Mouse (Mus musculus) hindbrain, postnatal 0 days (tissue): ENCODE measurements around the gene Amhr2. TPM values are rescaled to one million over a fixed set of nuclear protein-coding genes. Genes with fewer than 3 reads are reported as not detected.

Experiments
- ATAC-seq: fragments of 200-750 bp; cut with Nextera tagmentation; 2 replicates; pipeline ENCODE4 v1.8.0; 2017; ENCODE audit warnings: mild to moderate bottlenecking, moderate TSS enrichment, moderate library complexity
- DNase-seq: peaks from one replicate; pipeline ENCODE4 v3.0.0-alpha.2; 2015; ENCODE audit warnings: low spot score
- H3K27ac ChIP-seq: fragments of 300-500 bp; sonication (generic); 2 replicates; pipeline ENCODE4 v1.5.1; 2014; ENCODE audit warnings: mild to moderate bottlenecking
- H3K27me3 ChIP-seq: fragments of 300-500 bp; sonication (generic); 2 replicates; pipeline ENCODE4 v1.6.1; 2014; ENCODE audit warnings: low read length, mixed read lengths; ENCODE audit not compliant: insufficient read depth
- H3K36me3 ChIP-seq: fragments of 300-500 bp; sonication (generic); 2 replicates; pipeline ENCODE4 v1.6.1; 2014; ENCODE audit warnings: low read length, mixed read lengths; ENCODE audit not compliant: insufficient read depth
- H3K4me1 ChIP-seq: fragments of 300-500 bp; sonication (generic); 2 replicates; pipeline ENCODE4 v1.6.1; 2014; ENCODE audit warnings: antibody characterized with exemption, low read length, mixed read lengths; ENCODE audit not compliant: insufficient read depth
- H3K4me2 ChIP-seq: fragments of 300-500 bp; sonication (generic); 2 replicates; pipeline ENCODE4 v1.6.1; 2014; ENCODE audit warnings: low read depth, mild to moderate bottlenecking, low read length, moderate library complexity, mixed read lengths
- H3K4me3 ChIP-seq: fragments of 300-500 bp; sonication (generic); 2 replicates; pipeline ENCODE4 v1.5.1; 2014; ENCODE audit warnings: low read length
- H3K9ac ChIP-seq: fragments of 300-500 bp; sonication (generic); replicated peaks from 2 replicates; pipeline ENCODE4 v1.6.1; 2014; ENCODE audit warnings: mild to moderate bottlenecking, low read length, moderate library complexity, mixed read lengths
- H3K9me3 ChIP-seq: fragments of 300-500 bp; sonication (generic); 2 replicates; pipeline ENCODE4 v1.6.1; 2016; ENCODE audit warnings: low read length, mixed read lengths
- CTCF ChIP-seq: IDR thresholded peaks from 2 replicates; pipeline ENCODE4 v1.5.1; 2016; ENCODE audit warnings: antibody characterized with exemption, control low read depth, low read depth
- WGBS: fragments of 180-500 bp; shearing (Covaris S2); extraction: QIAGEN DNeasy Blood & Tissue Kit; methylation state at CpG from one replicate; pipeline ENCODE4 v1.1.7; 2014; 5-methylcytosine and 5-hydroxymethylcytosine counted together
- polyA plus RNA-seq: library from polyadenylated mRNA; unstranded; fragments of >200 nt; fragmentation: Nextera tagmentation; extraction: Ambion mirVana; gene quantifications from 2 replicates; pipeline ENCODE4 v1.2.1, GENCODE M21; 2015
- total RNA-seq: library from RNA; depleted of rRNA; stranded (reverse); fragments of >200 nt; gene quantifications from 2 replicates; pipeline ENCODE4 v1.2.3, GENCODE M21; 2014

Amhr2 gene
- total and polyA plus RNA-seq, 2 experiments from 2014 or later: 0.16 to 0.36 TPM

DNA sequence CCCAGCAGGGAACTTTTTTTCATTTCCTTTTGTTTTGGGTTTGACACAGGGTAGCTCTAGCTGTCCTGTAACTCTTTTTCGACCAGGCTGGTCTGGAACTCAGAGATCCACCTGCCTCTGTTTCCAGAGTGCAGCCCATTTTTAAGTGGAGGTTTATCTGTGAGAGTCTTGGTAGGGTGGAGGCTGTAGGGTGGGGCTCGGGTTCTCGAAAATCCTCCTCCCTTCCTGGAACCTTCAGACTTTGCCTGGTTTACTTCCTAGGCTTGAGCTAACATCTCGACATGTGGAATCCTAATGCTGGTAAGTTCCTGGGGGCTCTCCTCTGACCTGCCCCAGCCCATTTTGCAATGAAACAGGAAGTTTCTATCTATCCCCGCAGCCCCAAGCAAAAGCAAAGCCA is 14.7 kb downstream of the Amhr2 start:
- H3K4me2 ChIP-seq: peak overlapping the region; percentile 74; the same call in 1 of the 2 replicates
- no peak overlapping the region for H3K9ac ChIP-seq
- no peaks in the 10 kb centered on the region for H3K4me1 ChIP-seq
- H3K9me3 ChIP-seq: no peaks in the 10 kb centered on the region
- ATAC-seq (no peak), DNase-seq (no peak)
- WGBS: 77% methylated on average over 5 of the region's 5 CpGs
- H3K27me3 ChIP-seq: no peaks in the 10 kb centered on the region
- H3K36me3 ChIP-seq: no peaks in the 10 kb centered on the region; the same call in 1 of the 2 replicates
- TF ChIP-seq CTCF: no peak
- no peak overlapping the region for H3K27ac ChIP-seq
- no peak overlapping the region for H3K4me3 ChIP-seq

DNA sequence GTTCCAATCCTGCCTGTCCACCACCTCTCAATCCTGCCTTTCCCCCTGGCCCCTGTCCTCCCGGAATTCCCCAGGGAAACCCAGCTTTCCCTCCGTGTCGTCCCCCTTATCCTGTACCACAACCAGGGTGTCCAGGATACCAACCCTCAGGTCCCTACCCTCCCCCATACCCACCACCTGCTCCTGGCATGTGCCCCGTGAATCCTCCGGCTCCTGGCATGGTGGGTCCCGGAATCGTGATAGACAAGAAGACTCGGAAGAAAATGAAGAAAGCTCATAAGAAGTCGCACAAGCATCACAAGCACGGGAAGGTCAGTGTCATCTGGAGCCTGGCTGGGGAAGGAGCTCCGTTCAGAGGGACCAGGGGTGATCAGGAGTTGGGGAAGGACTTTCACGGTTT is 15.2 kb downstream of the Amhr2 start:
- Histone ChIP-seq H3K9me3 (no peaks in the 10 kb centered on the region), H3K27ac (no peak overlapping the region), H3K36me3 (no peaks in the 10 kb centered on the region; the same call in 1 of the 2 replicates), H3K9ac (no peak overlapping the region), H3K4me2 (no peak overlapping the region), H3K27me3 (no peaks in the 10 kb centered on the region), H3K4me1 (no peaks in the 10 kb centered on the region), H3K4me3 (no peak overlapping the region)
- ATAC-seq (no peak), DNase-seq (no peak)
- no peak for TF ChIP-seq CTCF
- 78% methylated on average over 12 of the region's 12 CpGs for WGBS

GRCm38 (mm10) chr15:102460971-102461370 is 15.8 kb downstream of the Amhr2 start:
- H3K9ac ChIP-seq: no peak overlapping the region
- no peak overlapping the region for H3K4me2 ChIP-seq
- TF ChIP-seq CTCF: no peak
- no peaks in the 10 kb centered on the region; the same call in 1 of the 2 replicates for H3K36me3 ChIP-seq
- no peak overlapping the region for H3K4me3 ChIP-seq
- H3K9me3 ChIP-seq: no peaks in the 10 kb centered on the region
- H3K27ac ChIP-seq: no peak overlapping the region
- WGBS: 75% methylated on average over 4 of the region's 4 CpGs
- ATAC-seq (no peak), DNase-seq (no peak)
- H3K27me3 ChIP-seq: no peaks in the 10 kb centered on the region
- H3K4me1 ChIP-seq: no peaks in the 10 kb centered on the region

DNA sequence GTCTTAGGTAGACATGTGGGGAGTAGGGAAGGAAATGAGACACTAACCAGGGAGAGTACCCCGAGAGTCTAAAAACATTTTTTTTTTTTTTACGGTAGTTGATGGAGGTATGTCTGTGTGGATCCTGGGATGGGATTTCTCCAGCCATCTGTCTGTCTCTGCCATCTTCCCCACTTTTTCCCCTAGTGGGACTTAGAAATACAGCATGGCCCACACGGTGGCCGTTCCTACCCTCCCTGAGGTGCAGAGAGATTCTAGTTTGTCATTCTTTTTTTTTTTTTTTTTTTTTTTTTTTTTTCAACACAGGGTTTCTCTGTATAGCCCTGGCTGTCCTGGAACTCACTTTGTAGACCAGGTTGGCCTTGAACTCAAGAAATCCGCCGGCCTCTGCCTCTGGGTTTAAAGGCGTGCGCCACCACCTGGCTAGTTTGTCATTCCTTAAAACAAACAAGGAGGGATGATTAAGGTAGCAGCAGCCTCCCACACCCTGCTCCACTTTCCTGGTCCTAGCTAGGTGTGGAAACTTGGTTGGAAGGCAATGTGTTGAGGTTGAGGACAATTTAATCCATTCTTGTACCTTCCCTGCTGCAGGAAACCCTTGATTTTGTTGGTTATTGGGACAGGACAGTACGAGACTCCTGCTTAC is 16.4 kb downstream of the Amhr2 start:
- no peak for TF ChIP-seq CTCF
- no peak for ATAC-seq
- 83% methylated on average over 9 of the region's 9 CpGs for WGBS

DNA sequence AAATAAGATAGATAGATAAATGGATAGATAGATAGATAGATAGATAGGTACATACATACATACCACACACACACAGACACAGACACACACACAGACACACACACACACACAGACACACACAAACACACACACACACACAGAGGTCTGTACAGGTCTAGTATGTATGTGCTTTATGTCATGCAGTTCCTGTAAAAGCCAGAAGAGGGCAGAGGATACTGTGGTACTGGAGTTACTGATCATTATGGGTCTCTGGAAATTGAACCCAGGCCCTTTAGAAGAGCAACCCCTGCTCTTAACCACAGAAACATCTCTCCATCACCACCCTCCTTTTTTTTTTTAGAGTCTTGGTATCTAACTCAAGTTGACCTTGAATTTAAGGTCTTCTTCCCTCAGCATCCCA is 18.5 kb downstream of the Amhr2 start:
- H3K9me3 ChIP-seq: peaks cover 1% of the 10 kb centered on the region; the same call in 1 of the 2 replicates
- no peak overlapping the region for H3K9ac ChIP-seq
- TF ChIP-seq CTCF: peak; percentile 58
- DNase-seq (no peak), ATAC-seq (no peak)
- H3K4me3 ChIP-seq: no peak overlapping the region
- H3K4me1 ChIP-seq: no peaks in the 10 kb centered on the region
- H3K27ac ChIP-seq: no peak overlapping the region
- H3K36me3 ChIP-seq: no peaks in the 10 kb centered on the region; the same call in 1 of the 2 replicates
- H3K27me3 ChIP-seq: no peaks in the 10 kb centered on the region
- H3K4me2 ChIP-seq: no peak overlapping the region

More for the DNA sequence above, 16.4 kb downstream of the Amhr2 start:
- no peaks in the 10 kb centered on the region; the same call in 1 of the 2 replicates for H3K36me3 ChIP-seq
- H3K27me3 ChIP-seq: no peaks in the 10 kb centered on the region
- no peak overlapping the region for H3K9ac ChIP-seq
- no peak overlapping the region for H3K4me3 ChIP-seq
- no peaks in the 10 kb centered on the region for H3K4me1 ChIP-seq
- H3K4me2 ChIP-seq: no peak overlapping the region
- H3K9me3 ChIP-seq: no peaks in the 10 kb centered on the region
- DNase-seq: no peak
- no peak overlapping the region for H3K27ac ChIP-seq

- H3K36me3 ChIP-seq: no peaks in the 10 kb centered on the region
- no peak for TF ChIP-seq CTCF
- DNase-seq: no peak
- peaks cover 6% of the 10 kb centered on the region; the same call in 1 of the 2 replicates for H3K4me1 ChIP-seq
- H3K4me3 ChIP-seq: no peak overlapping the region
- H3K9me3 ChIP-seq: peaks cover 2% of the 10 kb centered on the region; the same call in 1 of the 2 replicates
- H3K4me2 ChIP-seq: no peak overlapping the region
- WGBS: 95% methylated on average over 9 of the region's 9 CpGs
- no peak overlapping the region for H3K27ac ChIP-seq
- H3K27me3 ChIP-seq: no peaks in the 10 kb centered on the region
- ATAC-seq: no peak
- no peak overlapping the region for H3K9ac ChIP-seq
Measured at GRCm38 (mm10) chr15:102468675-102469370, 23.7 kb downstream of the Amhr2 start.
